Mouse (Mus musculus) CH12.LX (cell line): ENCODE data around the gene Ints3. TPM values are rescaled to one million over a fixed set of nuclear protein-coding genes. Genes with fewer than 3 reads are reported as not detected.

Experiments used
- DNase-seq: peaks from one replicate; pipeline ENCODE4 v3.0.0-alpha.2; 2013; ENCODE audit errors: extremely low read depth
- H3K27ac ChIP-seq: 2 replicates; pipeline ENCODE4 v1.5.1; 2012; ENCODE audit warnings: low read depth, mild to moderate bottlenecking, control low read depth, moderate library complexity; ENCODE audit not compliant: insufficient read depth
- H3K27me3 ChIP-seq: replicated peaks from 2 replicates; pipeline ENCODE3; 2012; ENCODE audit warnings: inconsistent platforms
- H3K36me3 ChIP-seq, 2 experiments: replicated peaks in 1 of 2; 2 replicates each; pipeline versions ENCODE3 to v1.6.1; 2012; ENCODE audit warnings: inconsistent platforms in 1 of 2, low read length in 1 of 2, mild to moderate bottlenecking in 1 of 2, mixed read lengths in 1 of 2, moderate library complexity in 1 of 2; ENCODE audit not compliant: control insufficient read depth in 1 of 2, insufficient read depth in 1 of 2
- H3K4me1 ChIP-seq, 2 experiments: 2 replicates each; pipeline ENCODE4 v1.6.1; 2012; ENCODE audit warnings: inconsistent platforms in 1 of 2, moderate library complexity in 1 of 2; ENCODE audit not compliant: insufficient read depth in 2 of 2, control insufficient read depth in 1 of 2
- H3K4me2 ChIP-seq: 2 replicates; pipeline ENCODE4 v1.6.1; 2012; ENCODE audit warnings: low read depth, mild to moderate bottlenecking, control low read depth; ENCODE audit not compliant: poor library complexity, insufficient read depth, severe bottlenecking
- H3K4me3 ChIP-seq, 3 experiments: fragments of 150-350 bp in 1 of 3; sonication (generic) in 1 of 3; replicated peaks in 1 of 3; 2 replicates each; pipeline versions ENCODE3 to v1.5.1; 2011 to 2012; ENCODE audit warnings: low read depth in 2 of 3, low read length in 2 of 3, mild to moderate bottlenecking in 2 of 3, moderate library complexity in 2 of 3, control low read depth in 1 of 3, improper control_type of control experiment in 1 of 3, inconsistent platforms in 1 of 3, mixed read lengths in 1 of 3; ENCODE audit not compliant: poor library complexity in 1 of 3
- H3K79me2 ChIP-seq: replicated peaks from 2 replicates; pipeline ENCODE4 v1.6.1; 2012; ENCODE audit warnings: mild to moderate bottlenecking, moderate library complexity; ENCODE audit not compliant: control insufficient read depth, poor library complexity, insufficient read depth, severe bottlenecking; ENCODE audit errors: extremely low read depth
- H3K9ac ChIP-seq: 2 replicates; pipeline ENCODE4 v1.6.1; 2012; ENCODE audit warnings: low read depth, mild to moderate bottlenecking, control low read depth, moderate library complexity; ENCODE audit not compliant: insufficient read depth
- H3K9me3 ChIP-seq: replicated peaks from 2 replicates; pipeline ENCODE3; 2012; ENCODE audit warnings: low read length, inconsistent platforms, mixed read lengths
- BHLHE40 ChIP-seq: IDR thresholded peaks from 2 replicates; pipeline ENCODE4 v1.6.1; 2011; ENCODE audit warnings: mild to moderate bottlenecking, low read depth, low read length, improper control_type of control experiment
- CHD2 ChIP-seq: IDR thresholded peaks from 2 replicates; pipeline ENCODE4 v1.6.1; 2011; ENCODE audit warnings: low read length, improper control_type of control experiment
- CTCF ChIP-seq, 2 experiments: IDR thresholded peaks in 1 of 2; conservative IDR thresholded peaks in 1 of 2; 2 replicates each; pipeline ENCODE4 v1.5.1; 2011 to 2012; ENCODE audit warnings: low read depth in 2 of 2, low read length in 2 of 2, improper control_type of control experiment in 1 of 2, inconsistent platforms in 1 of 2, mild to moderate bottlenecking in 1 of 2, moderate library complexity in 1 of 2
- E2F4 ChIP-seq: IDR thresholded peaks from 2 replicates; pipeline ENCODE4 v1.6.1; 2011; ENCODE audit warnings: low read depth, low read length, improper control_type of control experiment; ENCODE audit not compliant: insufficient replicate concordance
- ELF1 ChIP-seq: IDR thresholded peaks from 2 replicates; pipeline ENCODE4 v1.6.1; 2014; ENCODE audit warnings: low read depth, mild to moderate bottlenecking, inconsistent platforms, low read length, improper control_type of control experiment
- GABPA ChIP-seq: IDR thresholded peaks from 2 replicates; pipeline ENCODE4 v1.6.1; 2012; ENCODE audit warnings: low read depth, low read length, improper control_type of control experiment, inconsistent platforms; ENCODE audit not compliant: insufficient replicate concordance
- IRF4 ChIP-seq: IDR thresholded peaks from 2 replicates; pipeline ENCODE4 v1.6.1; 2014; ENCODE audit warnings: low read depth, mild to moderate bottlenecking, inconsistent platforms, low read length, improper control_type of control experiment
- JUN ChIP-seq: IDR thresholded peaks from 2 replicates; pipeline ENCODE4 v1.6.1; 2011; ENCODE audit warnings: low read depth, mild to moderate bottlenecking, low read length, improper control_type of control experiment, moderate library complexity; ENCODE audit not compliant: insufficient read depth
- JUND ChIP-seq: conservative IDR thresholded peaks from 2 replicates; pipeline ENCODE4 v1.6.1; 2011; ENCODE audit warnings: low read depth, low read length, improper control_type of control experiment
- MAFK ChIP-seq: IDR thresholded peaks from 2 replicates; pipeline ENCODE4 v1.6.1; 2011; ENCODE audit warnings: low read length, improper control_type of control experiment; ENCODE audit not compliant: insufficient replicate concordance
- MYC ChIP-seq: IDR thresholded peaks from 2 replicates; pipeline ENCODE4 v1.6.1; 2011; ENCODE audit warnings: low read depth, mild to moderate bottlenecking, improper control_type of control experiment, low read length
- POLR2A ChIP-seq: IDR thresholded peaks from 2 replicates; pipeline ENCODE4 v1.6.1; 2011; ENCODE audit warnings: low read depth, mild to moderate bottlenecking, improper control_type of control experiment, low read length
- RAD21 ChIP-seq: IDR thresholded peaks from 2 replicates; pipeline ENCODE4 v1.6.1; 2011; ENCODE audit warnings: low read depth, mild to moderate bottlenecking, low read length, improper control_type of control experiment, moderate library complexity
- SIN3A ChIP-seq: IDR thresholded peaks from 2 replicates; pipeline ENCODE4 v1.6.1; 2012; ENCODE audit warnings: low read length, improper control_type of control experiment, inconsistent platforms
- SMC3 ChIP-seq: IDR thresholded peaks from 2 replicates; pipeline ENCODE4 v1.6.1; 2011; ENCODE audit warnings: low read depth, low read length, improper control_type of control experiment
- TCF12 ChIP-seq: IDR thresholded peaks from 2 replicates; pipeline ENCODE4 v1.6.1; 2014; ENCODE audit warnings: low read depth, mild to moderate bottlenecking, inconsistent platforms, low read length, improper control_type of control experiment
- UBTF ChIP-seq: IDR thresholded peaks from 2 replicates; pipeline ENCODE4 v1.6.1; 2012; ENCODE audit warnings: low read depth, mild to moderate bottlenecking, inconsistent platforms, low read length, improper control_type of control experiment, moderate library complexity
- USF2 ChIP-seq: conservative IDR thresholded peaks from 2 replicates; pipeline ENCODE4 v1.6.1; 2011; ENCODE audit warnings: low read depth, low read length, improper control_type of control experiment
- ZC3H11A ChIP-seq: IDR thresholded peaks from 2 replicates; pipeline ENCODE4 v1.6.1; 2012; ENCODE audit warnings: low read depth, mild to moderate bottlenecking, inconsistent platforms, low read length, improper control_type of control experiment
- ZKSCAN1 ChIP-seq: IDR thresholded peaks from 2 replicates; pipeline ENCODE4 v1.6.1; 2012; ENCODE audit warnings: low read depth, inconsistent platforms, low read length, improper control_type of control experiment, borderline replicate concordance
- ZNF384 ChIP-seq: IDR thresholded peaks from 2 replicates; pipeline ENCODE4 v1.6.1; 2012; ENCODE audit warnings: low read depth, low read length, improper control_type of control experiment, inconsistent platforms
- dilution Hi-C: fragments of 300-500 bp; cut with MboI; formaldehyde crosslinking; loops from 2 replicates; pipeline ENCODE4 v1.14.3; 2020; ENCODE audit warnings: low sequenced_read_pairs; ENCODE audit not compliant: extremely low pct_unique_long_range_greater_than_20kb, extremely low pct_ligation_motif_present
- in situ Hi-C: fragments of 300-500 bp; cut with MboI; formaldehyde crosslinking; loops from 3 replicates; pipeline ENCODE4 v1.14.3; 2019; ENCODE audit warnings: low sequenced_read_pairs, low pct_ligation_motif_present, low pct_unique_long_range_greater_than_20kb, mixed read lengths
- polyA plus RNA-seq: library from polyadenylated mRNA; unstranded; fragments of >175 nt; gene quantifications from 2 replicates; pipeline ENCODE4 v1.2.1, GENCODE M21; 2012; ENCODE audit warnings: low read depth; ENCODE audit not compliant: insufficient read length
- total RNA-seq, 2 experiments: library from RNA; depleted of rRNA; stranded (reverse); fragments of 300-350 nt in 1 of 2; fragments of >200 nt in 1 of 2; gene quantifications; 2 replicates each; pipeline ENCODE4 v1.2.3; 2012 to 2014

Gene Ints3
- total and polyA plus RNA-seq, 3 experiments, result 20.5 to 45.9 (median 30.7) TPM

DNA sequence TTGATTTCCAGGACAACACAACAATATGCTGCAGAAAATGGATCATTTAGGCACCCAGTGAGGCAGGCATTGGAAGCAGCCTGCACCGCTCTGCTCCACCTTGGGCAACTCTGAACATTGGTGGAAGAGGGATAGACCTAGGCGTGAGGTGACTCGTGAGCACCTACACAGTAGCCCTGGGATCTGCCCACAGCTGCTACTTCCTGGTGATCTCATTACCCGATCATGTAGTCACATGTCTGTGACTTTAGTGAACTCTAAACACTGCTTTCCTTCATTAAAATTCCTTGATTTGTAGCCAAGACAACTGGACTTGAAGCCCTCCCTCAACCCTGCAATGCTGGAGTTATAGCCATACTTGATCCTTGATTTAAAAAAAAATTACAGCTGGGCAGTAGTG lies 59.1 kb downstream of the Ints3 start:
- no peak for DNase-seq
- Histone ChIP-seq H3K4me3 (no peak overlapping the region), H3K27me3 (no peaks in the 10 kb centered on the region), H3K4me2 (no peak overlapping the region), H3K27ac (no peak overlapping the region), H3K9me3 (peaks cover 3% of the 10 kb centered on the region), H3K4me1 (peaks cover 4 to 21% of the 10 kb centered on the region in 2 experiments; a peak in 3 of 4 replicates), H3K79me2 (no peaks in the 10 kb centered on the region), H3K9ac (no peak overlapping the region), H3K36me3 (no peaks in the 10 kb centered on the region)
- in situ Hi-C loops (loop anchor here (5.0 to 10.0 kb wide), 2 partner anchors 80 to 152 kb away; partner anchors contain the start of gene Gatad2b), dilution Hi-C loops (no loop called here)
- TF ChIP-seq BHLHE40 (no peak), RAD21 (no peak), USF2 (no peak), MAFK (no peak), IRF4 (no peak), POLR2A (no peak), ELF1 (no peak), GABPA (no peak), CHD2 (no peak), UBTF (no peak), E2F4 (no peak)

DNA sequence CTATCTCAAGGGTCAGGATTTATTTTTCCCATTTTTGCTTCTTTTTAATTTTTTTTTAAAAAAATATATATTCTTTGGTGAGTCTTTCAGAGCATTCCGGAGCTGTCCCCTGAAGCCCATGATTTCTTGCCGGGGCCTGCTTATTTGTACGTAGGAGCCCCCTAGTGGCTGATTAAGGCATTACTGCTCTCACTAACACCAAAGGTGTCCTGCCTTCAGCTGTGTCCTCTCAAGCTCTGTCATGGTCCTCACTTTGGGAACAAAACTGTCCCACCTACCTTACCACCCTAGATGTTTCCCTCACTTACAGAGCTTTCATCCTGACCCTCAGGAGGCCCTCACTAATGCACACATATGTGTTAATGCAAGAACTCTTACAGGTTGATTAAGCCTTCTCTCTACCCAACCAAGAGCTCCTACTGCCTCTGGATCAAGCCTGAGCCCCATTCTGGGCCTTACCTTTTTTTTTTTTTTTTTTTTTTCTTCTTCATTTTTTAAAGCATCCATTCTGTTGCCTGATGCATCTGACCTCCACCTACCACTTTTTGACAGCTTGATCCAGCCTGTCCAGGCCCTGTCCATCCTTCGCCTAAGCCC lies 59.9 kb downstream of the Ints3 start:
- H3K27me3 ChIP-seq, result no peaks in the 10 kb centered on the region
- no peaks in the 10 kb centered on the region for H3K79me2 ChIP-seq
- no peak overlapping the region for H3K9ac ChIP-seq
- no peak overlapping the region for H3K4me2 ChIP-seq
- H3K4me3 ChIP-seq, result no peak overlapping the region
- no peaks in the 10 kb centered on the region for H3K9me3 ChIP-seq
- H3K36me3 ChIP-seq, result no peaks in the 10 kb centered on the region
- H3K27ac ChIP-seq, result no peak overlapping the region
- in situ Hi-C loops (loop anchor here (5.0 to 10.0 kb wide), 2 partner anchors 79 to 151 kb away; partner anchors contain the start of gene Gatad2b), dilution Hi-C loops (no loop called here)
- H3K4me1 ChIP-seq, result peaks cover 8 to 24% of the 10 kb centered on the region in 2 experiments
- peak; percentile 85 for DNase-seq
- TF ChIP-seq JUND (peak; percentile 19; the same call in 1 of the 2 replicates), TCF12 (peak; percentile 21; the same call in 1 of the 2 replicates), CTCF (conservative IDR thresholded peaks at IDR 0.05 in 1 of 2, IDR thresholded peaks at IDR 0.05 in 1 of 2; ENCODE audit: low read depth in 2 of 2, low read length in 2 of 2) (peak; percentile 92 to 94), ZKSCAN1 (no peak), SMC3 (peak; percentile 85), ZNF384 (peak; percentile 31; the same call in 1 of the 2 replicates), SIN3A (0 out of 2 replicates have a peak, but pooled peaks have one; percentile 38), UBTF (no peak), RAD21 (peak; percentile 88), MYC (peak; percentile 62; the same call in 1 of the 2 replicates), IRF4 (peak; percentile 32; the same call in 1 of the 2 replicates), JUN (no peak), ZC3H11A (peak; percentile 70), ELF1 (no peak)
